Mouse (Mus musculus) ES-E14 (cell line): ENCODE results near the gene Kiss1r. TPM values are rescaled to one million over a fixed set of nuclear protein-coding genes. Genes with fewer than 3 reads are reported as not detected.
A peak's percentile ranks its signal among the peaks of the same experiment; 100 is the strongest.

Experiments
- DNase-seq: peaks from one replicate; pipeline ENCODE4 v3.0.0-alpha.2; 2013; ENCODE audit warnings: low read depth, low spot score
- H3K27ac ChIP-seq: 2 replicates; pipeline ENCODE4 v1.5.1; 2012; ENCODE audit warnings: low read depth, mild to moderate bottlenecking, low read length, moderate library complexity, mixed read lengths; ENCODE audit not compliant: poor library complexity, insufficient read depth, severe bottlenecking
- H3K36me3 ChIP-seq: 2 replicates; pipeline ENCODE4 v1.6.1; 2012; ENCODE audit warnings: mild to moderate bottlenecking, low read length, moderate library complexity, mixed read lengths; ENCODE audit not compliant: control insufficient read depth, poor library complexity, insufficient read depth, severe bottlenecking
- H3K4me1 ChIP-seq, 2 experiments: fragments of 150-350 bp in 1 of 2; sonication (generic) in 1 of 2; 2 replicates each; pipeline ENCODE4 v1.6.1; 2012; ENCODE audit warnings: low read length in 2 of 2, mild to moderate bottlenecking in 1 of 2, mixed read lengths in 1 of 2; ENCODE audit not compliant: control insufficient read depth in 2 of 2, insufficient read depth in 2 of 2, poor library complexity in 1 of 2
- H3K4me3 ChIP-seq, 2 experiments: fragments of 150-350 bp in 1 of 2; sonication (generic) in 1 of 2; 2 replicates each; pipeline ENCODE4 v1.5.1; 2012; ENCODE audit warnings: low read length in 2 of 2, low read depth in 1 of 2, mild to moderate bottlenecking in 1 of 2, mixed read lengths in 1 of 2; ENCODE audit not compliant: insufficient read depth in 1 of 2, poor library complexity in 1 of 2, severe bottlenecking in 1 of 2
- H3K9ac ChIP-seq: 2 replicates; pipeline ENCODE4 v1.6.1; 2012; ENCODE audit warnings: low read depth, mild to moderate bottlenecking, low read length, mixed read lengths; ENCODE audit not compliant: poor library complexity, insufficient read depth, severe bottlenecking
- H3K9me3 ChIP-seq: fragments of 150-350 bp; sonication (generic); 2 replicates; pipeline ENCODE4 v1.6.1; 2012; ENCODE audit warnings: low read depth, mild to moderate bottlenecking, low read length; ENCODE audit not compliant: control insufficient read depth, insufficient read depth
- CHD2 ChIP-seq: IDR thresholded peaks from 2 replicates; pipeline ENCODE4 v1.6.1; 2014; ENCODE audit warnings: mild to moderate bottlenecking, low read depth, low read length, inconsistent platforms
- HCFC1 ChIP-seq: IDR thresholded peaks from 2 replicates; pipeline ENCODE4 v1.6.1; 2012; ENCODE audit warnings: low read length, inconsistent platforms, borderline replicate concordance; ENCODE audit not compliant: insufficient read depth
- MAFK ChIP-seq: IDR thresholded peaks from 2 replicates; pipeline ENCODE4 v1.6.1; 2014; ENCODE audit warnings: mild to moderate bottlenecking, low read depth, low read length, inconsistent platforms; ENCODE audit not compliant: insufficient read depth
- ZC3H11A ChIP-seq: IDR thresholded peaks from 2 replicates; pipeline ENCODE4 v1.6.1; 2012; ENCODE audit warnings: low read depth, mild to moderate bottlenecking, inconsistent platforms, low read length, borderline replicate concordance
- ZNF384 ChIP-seq: IDR thresholded peaks from 2 replicates; pipeline ENCODE4 v1.6.1; 2012; ENCODE audit warnings: low read depth, low read length, inconsistent platforms
- in situ Hi-C, 2 experiments: fragments of 600-800 bp; cut with MboI; formaldehyde crosslinking; loops; one replicate each; pipeline ENCODE4 v1.15.1; 2025; ENCODE audit warnings: low sequenced_read_pairs in 2 of 2, inconsistent platforms in 1 of 2; ENCODE audit not compliant: unreplicated experiment in 2 of 2
- total RNA-seq: library from RNA; depleted of rRNA; stranded (reverse); fragments of 300-350 nt; gene quantifications from 2 replicates; pipeline ENCODE4 v1.2.3, GENCODE M21; 2012

Gene Kiss1r
- total RNA-seq, 1 experiment = 0.85 TPM

DNA sequence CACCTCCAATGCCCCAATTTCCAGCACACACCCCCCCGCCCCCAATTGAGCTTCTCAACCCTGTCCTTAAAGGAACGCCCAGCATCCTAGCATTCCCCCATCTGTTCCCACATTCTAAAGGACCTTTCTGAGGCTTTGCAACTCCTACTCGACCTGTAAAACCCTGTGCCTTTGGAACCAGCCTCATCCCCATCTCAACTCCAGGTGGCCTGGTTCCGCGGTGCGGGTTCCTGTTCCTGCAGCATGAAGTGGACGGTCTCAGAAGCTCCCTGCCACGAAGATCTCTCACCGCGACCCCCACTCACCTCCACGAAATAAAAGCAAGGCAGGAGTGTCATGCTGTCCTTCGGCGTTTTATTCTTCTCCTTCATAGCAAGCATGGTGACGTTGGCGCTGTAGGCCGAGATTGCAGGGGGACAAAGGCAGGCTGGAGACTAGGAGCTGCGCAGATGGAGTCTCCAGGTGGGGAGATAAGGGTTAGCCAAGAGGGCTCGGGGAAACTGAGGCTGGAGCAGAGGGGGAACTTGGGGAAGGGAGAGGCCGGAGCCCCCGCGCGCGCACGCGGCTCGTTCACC, 43.0 kb upstream of the Kiss1r start:
- no peak overlapping the region for H3K27ac ChIP-seq
- no peak for DNase-seq
- H3K4me1 ChIP-seq = no peaks in the 10 kb centered on the region
- no peaks in the 10 kb centered on the region for H3K9me3 ChIP-seq
- TF ChIP-seq ZNF384 (no peak), ZC3H11A (no peak), CHD2 (no peak), HCFC1 (no peak), MAFK (no peak)
- no peaks in the 10 kb centered on the region for H3K36me3 ChIP-seq
- no peak overlapping the region for H3K9ac ChIP-seq
- in situ Hi-C loops = no loop called here
- peak overlapping the region; percentile 66 to 73 for H3K4me3 ChIP-seq

DNA sequence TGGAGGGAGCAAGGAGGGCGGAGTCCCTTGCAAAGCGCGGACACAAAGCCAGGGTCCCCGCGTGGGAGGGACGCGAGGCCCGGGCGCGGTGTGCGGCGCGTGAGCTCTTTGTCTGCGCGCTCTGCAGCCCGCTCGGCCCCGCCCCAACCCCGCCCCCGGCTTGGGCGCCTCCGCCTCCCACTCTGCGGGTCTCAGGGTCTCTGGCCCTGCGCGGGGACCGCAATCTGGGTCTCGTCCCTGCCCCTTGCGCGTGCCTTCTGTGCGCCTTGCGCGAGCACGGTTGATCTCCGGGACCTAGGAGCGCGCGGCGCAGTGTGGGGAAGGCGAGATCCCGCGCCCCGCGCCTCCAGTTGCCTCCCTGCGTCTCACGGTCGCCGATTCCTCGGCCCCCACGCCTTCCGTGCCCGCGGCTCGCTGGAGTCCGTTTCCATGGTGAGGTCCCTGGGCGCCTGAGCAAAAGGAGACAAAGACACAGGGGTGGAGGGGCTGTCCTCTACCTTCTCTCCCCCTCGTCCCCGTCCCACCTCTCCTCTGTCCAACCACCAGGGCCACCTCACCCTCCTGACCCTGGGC, 42.4 kb upstream of the Kiss1r start, which contains the start of the genes Prtn3 and Plppr3:
Gene Prtn3 (plus strand): TSS at position 187 of the 573 bp plus-strand sequence.
Gene Plppr3 (minus strand): TSS at position 345 of the 573 bp plus-strand sequence.
- Histone ChIP-seq H3K27ac (no peak within 1 kb of the TSS), H3K9ac (peak within 1 kb of the TSS; percentile 32), H3K9me3 (no peaks in the 10 kb centered on the region), H3K4me3 (peak within 1 kb of the TSS; percentile 66 to 73), H3K36me3 (no peaks in the 10 kb centered on the region), H3K4me1 (no peaks in the 10 kb centered on the region)
- in situ Hi-C loops = no loop called here
- TF ChIP-seq HCFC1 (no peak), MAFK (no peak), CHD2 (no peak), ZNF384 (no peak), ZC3H11A (no peak)
- DNase-seq = no peak

DNA sequence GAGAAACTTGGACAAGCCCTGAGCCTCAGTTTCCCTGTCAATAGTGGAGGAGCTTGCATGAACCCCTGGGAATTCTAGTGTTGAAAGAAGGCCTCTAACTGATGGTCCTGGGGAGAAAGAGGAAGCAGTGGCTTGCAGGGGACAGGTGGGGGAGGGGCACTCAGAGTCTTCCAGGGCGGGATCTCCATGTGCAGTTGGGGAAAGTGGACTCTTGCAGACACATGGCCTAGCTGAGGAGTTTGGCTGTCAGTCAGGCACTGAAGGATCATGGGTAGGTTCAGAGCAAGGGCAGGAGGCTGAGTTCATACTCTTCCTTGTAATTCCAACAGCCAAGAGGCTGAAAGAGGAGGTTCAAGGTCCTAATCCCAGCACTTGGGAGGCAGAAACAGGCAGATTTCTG, 39.6 kb upstream of the Kiss1r start:
- TF ChIP-seq ZNF384 (no peak), HCFC1 (no peak), ZC3H11A (no peak), MAFK (no peak), CHD2 (no peak)
- H3K9ac ChIP-seq = no peak overlapping the region
- no peak overlapping the region for H3K27ac ChIP-seq
- no peak for DNase-seq
- H3K36me3 ChIP-seq = no peaks in the 10 kb centered on the region
- H3K4me1 ChIP-seq = peaks cover 0 to 15% of the 10 kb centered on the region in 2 experiments; a peak in 1 of 4 replicates
- H3K4me3 ChIP-seq = no peak overlapping the region
- in situ Hi-C loops = no loop called here
- no peaks in the 10 kb centered on the region for H3K9me3 ChIP-seq

DNA sequence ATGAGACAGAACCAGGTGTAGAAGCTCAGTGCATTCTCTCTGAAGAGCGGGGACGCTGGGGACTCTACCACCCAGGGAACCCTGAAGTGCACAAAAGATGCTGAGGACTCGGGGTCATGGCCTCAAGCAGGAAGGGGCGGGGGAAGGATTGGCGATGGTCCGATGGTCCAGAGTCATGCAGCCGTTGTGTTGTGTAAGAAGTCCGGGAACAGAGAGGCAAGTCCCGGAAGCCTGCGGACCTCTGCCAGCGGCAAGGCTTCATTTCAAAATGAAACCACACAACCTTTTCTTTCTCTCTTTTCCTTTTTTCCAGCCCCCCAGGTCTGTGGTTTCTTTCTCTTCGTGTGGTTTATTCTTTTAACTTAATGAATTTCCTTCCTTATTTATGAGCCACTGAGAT, 39.0 kb upstream of the Kiss1r start:
- no peaks in the 10 kb centered on the region for H3K9me3 ChIP-seq
- H3K36me3 ChIP-seq = no peaks in the 10 kb centered on the region
- H3K27ac ChIP-seq = no peak overlapping the region
- no peak for DNase-seq
- no peak overlapping the region for H3K4me3 ChIP-seq
- H3K9ac ChIP-seq = no peak overlapping the region
- in situ Hi-C loops = no loop called here
- H3K4me1 ChIP-seq = peaks cover 0 to 19% of the 10 kb centered on the region in 2 experiments; a peak in 1 of 4 replicates
- TF ChIP-seq ZNF384 = no peak
- TF ChIP-seq CHD2 = no peak
- no peak for TF ChIP-seq MAFK
- TF ChIP-seq HCFC1 = no peak
- TF ChIP-seq ZC3H11A = no peak

DNA sequence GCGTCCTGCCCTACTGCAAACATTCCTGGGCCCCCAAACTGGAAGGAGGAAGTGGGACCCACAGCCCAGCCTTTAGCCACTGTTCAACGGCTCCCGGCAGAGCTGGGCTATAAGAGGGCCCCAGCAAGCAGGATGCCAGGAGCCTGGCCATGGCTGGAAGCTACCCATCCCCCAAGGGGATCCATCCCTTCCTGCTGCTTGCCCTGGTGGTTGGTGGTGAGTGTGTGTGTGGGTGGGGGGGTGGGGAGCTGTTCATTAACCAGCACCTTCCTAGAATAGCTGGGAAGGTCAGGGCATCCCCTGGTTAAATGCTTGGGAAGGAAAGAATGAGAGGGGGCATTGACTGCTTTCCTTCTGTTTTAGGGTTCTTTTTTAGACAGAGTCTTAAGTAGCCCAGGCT, 37.2 kb upstream of the Kiss1r start:
- H3K9ac ChIP-seq = no peak overlapping the region
- in situ Hi-C loops = no loop called here
- peaks cover 0 to 19% of the 10 kb centered on the region in 2 experiments; a peak in 1 of 4 replicates for H3K4me1 ChIP-seq
- H3K27ac ChIP-seq = no peak overlapping the region
- H3K36me3 ChIP-seq = no peaks in the 10 kb centered on the region
- no peaks in the 10 kb centered on the region for H3K9me3 ChIP-seq
- no peak for DNase-seq
- no peak overlapping the region for H3K4me3 ChIP-seq
- TF ChIP-seq ZC3H11A (no peak), HCFC1 (no peak), CHD2 (no peak), ZNF384 (no peak), MAFK (no peak)
